Comparison of ENCODE assay signal across 31 mouse cellular contexts in the genomic region with DNA sequence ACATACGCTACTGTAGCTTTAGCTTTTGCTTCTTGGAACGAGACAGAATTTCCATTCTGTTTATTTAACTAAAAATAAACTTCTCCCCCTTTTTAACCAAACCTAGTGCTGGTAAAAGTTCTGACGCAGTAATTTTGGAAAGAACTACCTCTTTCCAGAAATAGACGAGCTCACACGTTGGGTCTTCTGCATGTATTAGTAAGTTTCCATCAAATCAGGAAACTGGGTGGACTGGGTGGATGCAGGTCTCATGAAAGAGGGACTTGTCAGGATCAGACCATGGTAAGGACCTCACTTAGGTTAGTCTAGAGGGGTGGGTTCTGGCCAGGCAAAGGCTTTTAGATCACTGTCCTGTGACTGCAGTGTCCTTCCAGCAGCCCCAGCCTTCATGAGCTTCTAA. TPM values are rescaled to one million over a fixed set of nuclear protein-coding genes. Genes with fewer than 3 reads are reported as not detected.
DNase-seq lines count a peak whose midpoint lies in the region; ATAC-seq and TF ChIP-seq lines count a peak whose summit lies in the region.
"Had no signal": no experiment of that assay in that cellular context is flagged by ENCODE, and none has a peak within 500 bp of the region (broad histone marks: within the 10 kb centered on the region; RNA-seq: fewer than 3 reads in every experiment).

No protein-coding gene starts in this region.

- H3K4me2 ChIP-seq in forebrain, postnatal 0 days (ENCODE audit: low read depth), result no peak overlapping the region
- no peak overlapping the region for H3K4me2 ChIP-seq in forebrain, embryonic 16.5 days (ENCODE audit: low read length)
- no peak overlapping the region for H3K4me2 ChIP-seq in heart, embryonic 15.5 days
- H3K4me2 ChIP-seq in limb, embryonic 15.5 days, result no peak overlapping the region
- H3K4me2 ChIP-seq: hindbrain, embryonic 12.5 days; limb, embryonic 12.5 days; liver, embryonic 13.5 days; midbrain, embryonic 12.5 days; neural tube, embryonic 12.5 days had no signal

- intact Hi-C loops in heart, postnatal 36 days (cut with DNase I), result no loop called here

- peak; percentile 36; the same call in 1 of the 2 replicates for ATAC-seq in forebrain, postnatal 0 days
- no peak for ATAC-seq in forebrain, embryonic 16.5 days
- ATAC-seq in heart, embryonic 15.5 days (replicated peaks; ENCODE audit: insufficient number of reproducible peaks, insufficient read depth, low FRiP score, low read depth), result no peak
- ATAC-seq in limb, embryonic 15.5 days (ENCODE audit: insufficient number of reproducible peaks, low FRiP score, low TSS enrichment, low read depth), result peak; percentile 67; the same call in 1 of the 2 replicates
- ATAC-seq: forebrain, embryonic 14.5 days; lung, postnatal 0 days; Patski had no signal

- no peak for TF ChIP-seq POLR2A in bone marrow macrophage, adult 2 months (IDR thresholded peaks at IDR 0.05; ENCODE audit: borderline replicate concordance, low read depth, low read length)

- H3K9ac ChIP-seq in forebrain, postnatal 0 days, result no peak overlapping the region
- H3K9ac ChIP-seq in forebrain, embryonic 16.5 days (replicated peaks; ENCODE audit: low read depth, low read length), result no peak overlapping the region
- no peak overlapping the region for H3K9ac ChIP-seq in heart, embryonic 15.5 days
- H3K9ac ChIP-seq in limb, embryonic 15.5 days, result no peak overlapping the region
- H3K9ac ChIP-seq: hindbrain, embryonic 12.5 days; limb, embryonic 12.5 days; liver, embryonic 13.5 days; midbrain, embryonic 12.5 days; neural tube, embryonic 12.5 days had no signal

- peaks cover 7% of the 10 kb centered on the region for H3K4me1 ChIP-seq in forebrain, postnatal 0 days (ENCODE audit: insufficient read depth)
- H3K4me1 ChIP-seq in forebrain, embryonic 16.5 days (replicated peaks; ENCODE audit: control insufficient read depth, insufficient read depth, low read length), result peaks cover 5% of the 10 kb centered on the region
- H3K4me1 ChIP-seq in heart, embryonic 15.5 days (replicated peaks), result peaks cover 50% of the 10 kb centered on the region
- H3K4me1 ChIP-seq in bone marrow macrophage, adult 2 months (ENCODE audit: control insufficient read depth, insufficient read depth, low read length), result peaks cover 59% of the 10 kb centered on the region
- H3K4me1 ChIP-seq in limb, embryonic 15.5 days, result peaks cover 8% of the 10 kb centered on the region; the same call in 1 of the 2 replicates
- H3K4me1 ChIP-seq: hindbrain, embryonic 12.5 days; liver, embryonic 13.5 days; midbrain, embryonic 12.5 days; neural tube, embryonic 12.5 days had no signal

- no peaks in the 10 kb centered on the region for H3K27me3 ChIP-seq in forebrain, postnatal 0 days (ENCODE audit: insufficient read depth, low read length)
- no peaks in the 10 kb centered on the region for H3K27me3 ChIP-seq in forebrain, embryonic 16.5 days (replicated peaks; ENCODE audit: control insufficient read depth, insufficient read depth, low read length)
- H3K27me3 ChIP-seq in heart, embryonic 15.5 days, result no peaks in the 10 kb centered on the region
- no peaks in the 10 kb centered on the region for H3K27me3 ChIP-seq in limb, embryonic 15.5 days
- H3K27me3 ChIP-seq: hindbrain, embryonic 12.5 days; limb, embryonic 12.5 days; liver, embryonic 13.5 days; megakaryocyte, embryonic 14.5 days; midbrain, embryonic 12.5 days; neural tube, embryonic 12.5 days; Patski had no signal

- no peak for TF ChIP-seq CTCF in forebrain, postnatal 0 days (IDR thresholded peaks at IDR 0.05; ENCODE audit: low read depth)
- no peak for TF ChIP-seq CTCF in bone marrow macrophage, adult 2 months (IDR thresholded peaks at IDR 0.05; ENCODE audit: low read depth, low read length)

- no peaks in the 10 kb centered on the region for H3K9me3 ChIP-seq in forebrain, postnatal 0 days (ENCODE audit: low read length)
- H3K9me3 ChIP-seq in forebrain, embryonic 16.5 days (ENCODE audit: control insufficient read depth, low read length), result no peaks in the 10 kb centered on the region
- no peaks in the 10 kb centered on the region for H3K9me3 ChIP-seq in heart, embryonic 15.5 days (replicated peaks)
- no peaks in the 10 kb centered on the region for H3K9me3 ChIP-seq in limb, embryonic 15.5 days
- H3K9me3 ChIP-seq: hindbrain, embryonic 12.5 days; limb, embryonic 12.5 days; liver, embryonic 13.5 days; megakaryocyte, embryonic 14.5 days; midbrain, embryonic 12.5 days; neural tube, embryonic 12.5 days had no signal

- H3K36me3 ChIP-seq in forebrain, postnatal 0 days (ENCODE audit: insufficient read depth), result no peaks in the 10 kb centered on the region
- H3K36me3 ChIP-seq in forebrain, embryonic 16.5 days (ENCODE audit: control insufficient read depth, insufficient read depth), result no peaks in the 10 kb centered on the region
- H3K36me3 ChIP-seq in heart, embryonic 15.5 days, result no peaks in the 10 kb centered on the region
- H3K36me3 ChIP-seq in limb, embryonic 15.5 days, result no peaks in the 10 kb centered on the region
- H3K36me3 ChIP-seq: hindbrain, embryonic 12.5 days; limb, embryonic 12.5 days; liver, embryonic 13.5 days; midbrain, embryonic 12.5 days; neural tube, embryonic 12.5 days had no signal

- 54% methylated on average over 5 of the region's 5 CpGs for WGBS in forebrain, postnatal 0 days
- 62% methylated on average over 5 of the region's 5 CpGs for WGBS in forebrain, embryonic 16.5 days
- whole genome bisulfite sequencing in heart, embryonic 15.5 days, result 52% methylated on average over 5 of the region's 5 CpGs
- WGBS in limb, embryonic 15.5 days, result 55% methylated on average over 5 of the region's 5 CpGs

- H3K27ac ChIP-seq in forebrain, postnatal 0 days (ENCODE audit: low read depth, low read length), result no peak overlapping the region
- no peak overlapping the region for H3K27ac ChIP-seq in forebrain, embryonic 16.5 days (ENCODE audit: low read length)
- H3K27ac ChIP-seq in heart, embryonic 15.5 days, result peak overlapping the region; percentile 44; the same call in 1 of the 2 replicates
- H3K27ac ChIP-seq in bone marrow macrophage, adult 2 months (ENCODE audit: insufficient read depth, low read depth, low read length), result peak overlapping the region; percentile 62
- H3K27ac ChIP-seq in limb, embryonic 15.5 days, result peak overlapping the region; percentile 76
- H3K27ac ChIP-seq: hindbrain, embryonic 12.5 days; limb, embryonic 12.5 days; liver, embryonic 13.5 days; midbrain, embryonic 12.5 days; neural tube, embryonic 12.5 days had no signal

- no peak overlapping the region for H3K4me3 ChIP-seq in forebrain, postnatal 0 days (ENCODE audit: low read depth, low read length)
- no peak overlapping the region for H3K4me3 ChIP-seq in forebrain, embryonic 16.5 days (replicated peaks; ENCODE audit: low read length)
- no peak overlapping the region for H3K4me3 ChIP-seq in heart, embryonic 15.5 days
- no peak overlapping the region for H3K4me3 ChIP-seq in bone marrow macrophage, adult 2 months (ENCODE audit: insufficient read depth, low read length)
- H3K4me3 ChIP-seq in limb, embryonic 15.5 days, result no peak overlapping the region
- H3K4me3 ChIP-seq: hindbrain, embryonic 12.5 days; limb, embryonic 12.5 days; liver, embryonic 13.5 days; megakaryocyte, embryonic 14.5 days; midbrain, embryonic 12.5 days; myocyte; neural tube, embryonic 12.5 days had no signal

- peak; percentile 16 for DNase-seq in forebrain, postnatal 0 days
- no peak for DNase-seq in heart, postnatal 36 days
- no peak for DNase-seq in right cerebral cortex, adult 2 months (ENCODE audit: low spot score in 2 of 2)
- no peak for DNase-seq in kidney, postnatal 25 days
- DNase-seq: adrenal gland, postnatal 10 days; cerebellum, adult 18-20 months; cerebellum, postnatal 14 days; gastrocnemius, postnatal 14 days; heart, adult 18-20 months; heart, postnatal 10 days; kidney, adult 9 months; kidney, postnatal 14 days; liver, embryonic 13.5 days; lung, adult 18-20 months; lung, postnatal 4 days; right cerebral cortex, adult 18-20 months; right cerebral cortex, postnatal 4 days; thymus, postnatal 25 days had no signal

RNA-seq across cellular contexts. Expression of gene Stk38l, which starts 21.8 kb away (rescaled TPM):
- total RNA-seq in forebrain, postnatal 0 days (2014; rRNA removed), result 7.1 and 7.6 TPM in 2 replicates
- polyA plus RNA-seq in forebrain, postnatal 0 days (2015; fragmentation: Nextera tagmentation; extraction: Ambion mirVana), result 8.1 and 11.0 TPM in 2 replicates
- polyA plus RNA-seq in forebrain, embryonic 16.5 days (2015; fragmentation: Nextera tagmentation; extraction: Ambion mirVana), result 15.0 and 16.5 TPM in 2 replicates
- polyA plus RNA-seq in heart, embryonic 15.5 days (2015; fragmentation: Nextera tagmentation; extraction: Ambion mirVana), result 28.5 and 32.0 TPM in 2 replicates
- 10 to 100 TPM; 12.8 to 13.7 TPM for total RNA-seq in heart, postnatal 36 days (2021)
- polyA plus RNA-seq in bone marrow macrophage, adult 2 months (2012; ENCODE audit: insufficient read depth, insufficient read length, missing spikeins), result 7.4 and 8.2 TPM in 2 replicates
- polyA plus RNA-seq in limb, embryonic 15.5 days (2015; fragmentation: Nextera tagmentation; extraction: Ambion mirVana), result 17.3 and 17.4 TPM in 2 replicates

RNA-seq across cellular contexts. Expression of gene Arntl2, which starts 49.3 kb away (rescaled TPM):
- total RNA-seq in forebrain, postnatal 0 days (2014; rRNA removed), result 2.7 and 3.5 TPM in 2 replicates
- 2.3 and 4.5 TPM in 2 replicates for polyA plus RNA-seq in forebrain, postnatal 0 days (2015; fragmentation: Nextera tagmentation; extraction: Ambion mirVana)
- polyA plus RNA-seq in forebrain, embryonic 16.5 days (2015; fragmentation: Nextera tagmentation; extraction: Ambion mirVana), result 3.1 and 5.1 TPM in 2 replicates
- polyA plus RNA-seq in heart, embryonic 15.5 days (2015; fragmentation: Nextera tagmentation; extraction: Ambion mirVana), result 2.6 and 3.3 TPM in 2 replicates
- 1 to 10 TPM in 1 of 2 experiments, under 1 TPM in 1; 0.78 to 1.0 TPM for total RNA-seq in heart, postnatal 36 days (2021)
- polyA plus RNA-seq in bone marrow macrophage, adult 2 months (2012; ENCODE audit: insufficient read depth, insufficient read length, missing spikeins), result 1.9 and 2.7 TPM in 2 replicates
- 7.9 and 8.5 TPM in 2 replicates for polyA plus RNA-seq in limb, embryonic 15.5 days (2015; fragmentation: Nextera tagmentation; extraction: Ambion mirVana)

Comparison
In these comparisons a context has a peak if more than half of its experiments do, and no peak if none do; other contexts are left out.
1. ATAC-seq: peak in forebrain, postnatal 0 days (single experiment) and limb, embryonic 15.5 days (single experiment); none in forebrain, embryonic 16.5 days (single experiment) and heart, embryonic 15.5 days (single experiment).
2. H3K27ac ChIP-seq: peak in heart, embryonic 15.5 days (single experiment), bone marrow macrophage, adult 2 months (single experiment) and limb, embryonic 15.5 days (single experiment); none in forebrain, postnatal 0 days (single experiment) and forebrain, embryonic 16.5 days (single experiment).